ENCODE assay signal across 8 mouse cellular contexts in the genomic region with DNA sequence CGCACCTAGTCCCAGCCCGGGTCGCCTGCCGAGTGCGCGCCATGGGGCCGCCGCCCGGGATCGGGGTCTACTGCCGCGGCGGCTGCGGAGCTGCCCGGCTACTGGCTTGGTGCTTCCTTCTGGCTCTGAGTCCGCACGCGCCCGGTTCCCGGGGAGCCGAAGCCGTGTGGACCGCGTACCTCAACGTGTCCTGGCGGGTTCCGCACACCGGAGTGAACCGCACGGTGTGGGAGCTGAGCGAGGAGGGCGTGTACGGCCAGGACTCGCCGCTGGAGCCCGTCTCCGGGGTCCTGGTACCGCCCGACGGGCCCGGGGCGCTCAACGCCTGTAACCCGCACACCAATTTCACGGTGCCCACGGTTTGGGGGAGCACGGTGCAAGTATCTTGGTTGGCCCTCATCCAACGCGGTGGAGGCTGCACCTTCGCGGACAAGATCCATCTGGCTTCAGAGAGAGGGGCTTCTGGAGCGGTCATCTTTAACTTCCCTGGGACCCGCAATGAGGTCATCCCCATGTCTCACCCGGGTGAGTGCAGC. TPM values are rescaled to one million over a fixed set of nuclear protein-coding genes. Genes with fewer than 3 reads are reported as not detected.
DNase-seq lines count a peak whose midpoint lies in the region; ATAC-seq and TF ChIP-seq lines count a peak whose summit lies in the region.

No protein-coding gene starts in this region.

- H3K4me1 ChIP-seq in kidney, embryonic 16.5 days (ENCODE audit: insufficient read depth, low read length), result no peaks in the 10 kb centered on the region
- H3K4me1 ChIP-seq in embryonic fibroblast, embryonic 13.5 days (ENCODE audit: control insufficient read depth, insufficient read depth, low read length), result no peaks in the 10 kb centered on the region
- H3K4me1 ChIP-seq in megakaryocyte, embryonic 14.5 days, result peaks cover 8% of the 10 kb centered on the region; the same call in 1 of the 2 replicates

- peaks cover 21% of the 10 kb centered on the region for H3K27me3 ChIP-seq in kidney, embryonic 16.5 days (ENCODE audit: insufficient read depth, low read length)
- peaks cover 13% of the 10 kb centered on the region for H3K27me3 ChIP-seq in megakaryocyte, embryonic 14.5 days (replicated peaks)

- DNase-seq in kidney, adult 18-20 months, result no peak
- DNase-seq in R1 (ENCODE audit: low read depth, low spot score), result peak; percentile 25
- DNase-seq in testis, postnatal 10 days (ENCODE audit: low spot score), result peak; percentile 48
- DNase-seq in frontal cortex, postnatal 14 days (ENCODE audit: low spot score in 2 of 2), result no peak

- H3K4me3 ChIP-seq in kidney, embryonic 16.5 days (ENCODE audit: low read length), result peak overlapping the region; percentile 50
- H3K4me3 ChIP-seq in embryonic fibroblast, embryonic 13.5 days (ENCODE audit: insufficient read depth, low read length), result peak overlapping the region; percentile 59
- H3K4me3 ChIP-seq in megakaryocyte, embryonic 14.5 days (replicated peaks), result peak overlapping the region; percentile 94

- H3K9me3 ChIP-seq in kidney, embryonic 16.5 days (ENCODE audit: low read length), result no peaks in the 10 kb centered on the region
- peaks cover 7% of the 10 kb centered on the region; the same call in 1 of the 2 replicates for H3K9me3 ChIP-seq in megakaryocyte, embryonic 14.5 days

- no peaks in the 10 kb centered on the region for H3K36me3 ChIP-seq in kidney, embryonic 16.5 days (ENCODE audit: insufficient read depth, low read length)
- no peaks in the 10 kb centered on the region for H3K36me3 ChIP-seq in megakaryocyte, embryonic 14.5 days (replicated peaks; ENCODE audit: low read length)

- 27% methylated on average over 42 of the region's 54 CpGs for WGBS in kidney, embryonic 16.5 days

- no peak overlapping the region for H3K27ac ChIP-seq in kidney, embryonic 16.5 days (ENCODE audit: low read length)
- H3K27ac ChIP-seq in embryonic fibroblast, embryonic 13.5 days (ENCODE audit: insufficient read depth, low read length), result no peak overlapping the region

- peak; percentile 80 for ATAC-seq in kidney, embryonic 16.5 days (ENCODE audit: low FRiP score, low TSS enrichment)
- peak; percentile 36 for ATAC-seq in inflammation-experienced regulatory T-cells, adult 6 months

- peak overlapping the region; percentile 63 for H3K9ac ChIP-seq in kidney, embryonic 16.5 days (replicated peaks; ENCODE audit: low read length)

- TF ChIP-seq POLR2A in embryonic fibroblast, embryonic 13.5 days (IDR thresholded peaks at IDR 0.05; ENCODE audit: low read depth, low read length), result no peak

- peak overlapping the region; percentile 72 for H3K4me2 ChIP-seq in kidney, embryonic 16.5 days (replicated peaks; ENCODE audit: low read depth, low read length)

- no peak for TF ChIP-seq CTCF in embryonic fibroblast, embryonic 13.5 days (IDR thresholded peaks at IDR 0.05; ENCODE audit: borderline replicate concordance, insufficient read depth, low read length)

RNA-seq across cellular contexts. Expression of a gene that starts 47.7 kb away (rescaled TPM):
- 46.4 and 47.5 TPM in 2 replicates for polyA plus RNA-seq in kidney, embryonic 16.5 days (2015; fragmentation: Nextera tagmentation; extraction: Ambion mirVana)
- polyA plus RNA-seq in embryonic fibroblast, embryonic 13.5 days (2011; ENCODE audit: insufficient read length, low read depth, missing spikeins), result 28.8 and 38.5 TPM in 2 replicates
- 1 to 10 TPM; 1.1 to 1.6 (median 1.4) TPM for polyA plus RNA-seq in inflammation-experienced regulatory T-cells, adult 6 months (2017; shearing (Covaris generic))
- polyA plus RNA-seq in megakaryocyte, embryonic 14.5 days (2012; ENCODE audit: insufficient read depth, low replicate concordance), result 2.5 and 3.0 TPM in 2 replicates

Comparison
In these comparisons a context has a peak if more than half of its experiments do, and no peak if none do; other contexts are left out.
1. DNase-seq: peak in R1 (single experiment) and testis, postnatal 10 days (single experiment); none in kidney, adult 18-20 months (single experiment) and frontal cortex, postnatal 14 days (0 of 2).
2. Peak in every context shown above with its lines, with median percentiles within 50 percentile points of each other: H3K4me3 ChIP-seq.